Mouse (Mus musculus) lung, postnatal 4 days (tissue): Measurements from ENCODE around the gene Arntl2.

ENCODE experiments used
- DNase-seq, 2 experiments: peaks; one replicate each; pipeline ENCODE4 v3.0.0; 2021

Arntl2 gene

GRCm38 (mm10) chr6:146793527-146793926 lies 2.3 kb upstream of the Arntl2 start:
- DNase-seq = no peak

GRCm38 (mm10) chr6:146795166-146795923 lies 510 bp upstream of the Arntl2 start:
- no peak for DNase-seq

DNA sequence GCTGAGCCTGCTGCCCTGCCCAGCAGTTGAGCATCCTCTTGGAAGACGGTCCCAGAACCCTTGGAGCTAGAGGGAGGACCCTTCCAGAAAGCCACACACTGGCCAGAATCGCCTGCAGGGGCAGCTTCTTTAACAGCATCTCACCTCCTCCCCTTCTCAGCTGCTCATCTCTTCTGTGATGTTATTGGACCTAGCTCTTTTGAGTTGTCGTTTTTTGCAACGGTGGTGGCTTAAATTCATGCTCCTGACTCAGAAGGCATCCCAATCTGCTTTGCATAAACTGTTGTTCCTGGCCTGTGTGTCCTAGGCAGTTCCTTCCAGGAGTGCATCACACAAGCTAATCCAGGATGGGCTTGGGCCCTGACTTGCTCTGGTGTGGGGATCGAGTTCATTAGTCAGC lies 1.6 kb downstream of the Arntl2 start:
- DNase-seq = no peak

- no peak for DNase-seq
These were observed 14.1 kb downstream of the Arntl2 start for GRCm38 (mm10) chr6:146809991-146810390.

GRCm38 (mm10) chr6:146813007-146813406 lies 17.2 kb downstream of the Arntl2 start:
- DNase-seq = no peak

DNA sequence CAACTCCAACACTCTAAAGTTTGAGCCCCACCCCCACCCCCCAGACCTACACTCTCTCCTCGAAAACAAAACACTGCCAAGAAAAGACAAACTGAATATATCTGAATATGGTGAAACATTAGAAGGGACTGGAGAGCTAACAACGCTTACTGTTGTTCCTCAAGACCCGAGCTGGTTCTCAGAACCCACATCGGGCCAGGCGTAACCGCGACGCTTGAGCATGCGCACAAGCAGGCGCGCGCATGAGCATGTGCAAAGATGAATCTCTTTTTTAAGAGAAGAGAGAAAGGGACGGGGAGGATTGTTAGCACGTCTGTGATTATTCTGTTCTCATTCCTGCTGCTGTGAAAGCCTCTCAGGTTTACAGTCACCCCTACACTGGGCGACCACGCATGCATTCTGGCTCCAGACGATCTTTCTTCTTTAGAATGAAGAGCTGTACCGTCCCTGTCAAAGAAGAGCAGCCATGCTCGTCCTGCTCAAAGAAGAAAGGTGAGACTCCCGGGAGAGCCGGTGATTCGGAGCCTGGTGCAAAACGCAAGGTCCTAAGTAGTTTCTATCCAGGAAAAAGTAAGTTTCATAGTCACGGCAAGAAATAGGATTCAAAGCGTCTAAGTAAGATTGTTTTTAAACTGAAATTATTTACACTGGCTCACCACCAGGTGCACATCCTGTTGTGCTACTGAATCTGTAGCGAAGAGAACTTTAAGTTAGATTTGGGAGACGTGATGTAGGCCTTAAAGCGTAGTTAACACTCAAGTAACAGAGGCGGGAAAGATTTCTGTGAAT lies 24.5 kb downstream of the Arntl2 start:
- no peak for DNase-seq

GRCm38 (mm10) chr6:146821958-146822357 lies 26.1 kb downstream of the Arntl2 start:
- DNase-seq = peak in 1 of 2 experiments; percentile 27

DNA sequence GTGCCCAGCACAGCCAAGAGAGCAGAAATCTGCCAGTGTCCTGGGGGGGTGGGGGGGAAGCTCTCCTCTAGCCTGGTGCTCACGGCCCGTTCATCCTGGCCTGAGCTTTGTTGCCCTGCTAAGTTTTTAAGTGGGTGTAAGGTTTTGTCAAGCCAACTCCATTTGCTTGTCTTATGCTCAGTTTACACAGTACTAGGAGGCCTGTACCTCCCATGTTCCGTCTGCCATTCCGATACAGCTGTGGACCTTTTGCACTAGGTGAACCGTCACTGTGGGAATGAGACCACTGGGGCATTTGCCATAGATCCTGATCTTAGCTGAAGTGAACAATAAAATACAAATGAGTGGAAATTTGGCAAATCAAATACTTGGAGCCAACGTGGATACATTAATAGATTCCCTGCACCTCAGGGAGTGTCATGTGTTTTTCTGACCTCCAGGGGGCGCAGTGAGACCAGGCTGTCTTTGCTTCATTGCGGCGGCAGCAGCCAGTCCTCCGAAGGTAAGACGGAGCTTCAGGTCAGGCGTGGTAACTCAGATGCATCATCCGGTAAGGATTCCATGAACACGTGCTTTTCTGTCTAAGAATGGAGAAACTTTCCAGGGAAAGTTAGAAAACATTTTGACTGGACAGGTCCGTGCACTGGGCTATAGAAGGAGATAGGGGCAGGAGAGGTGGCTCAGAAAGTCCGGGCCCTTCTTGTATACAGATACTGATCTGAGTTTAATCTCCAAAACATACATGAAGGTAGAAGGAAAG lies 29.1 kb downstream of the Arntl2 start:
- DNase-seq = peak; percentile 49 to 71

- no peak for DNase-seq
These were observed 29.6 kb downstream of the Arntl2 start for GRCm38 (mm10) chr6:146825487-146825773.

DNA sequence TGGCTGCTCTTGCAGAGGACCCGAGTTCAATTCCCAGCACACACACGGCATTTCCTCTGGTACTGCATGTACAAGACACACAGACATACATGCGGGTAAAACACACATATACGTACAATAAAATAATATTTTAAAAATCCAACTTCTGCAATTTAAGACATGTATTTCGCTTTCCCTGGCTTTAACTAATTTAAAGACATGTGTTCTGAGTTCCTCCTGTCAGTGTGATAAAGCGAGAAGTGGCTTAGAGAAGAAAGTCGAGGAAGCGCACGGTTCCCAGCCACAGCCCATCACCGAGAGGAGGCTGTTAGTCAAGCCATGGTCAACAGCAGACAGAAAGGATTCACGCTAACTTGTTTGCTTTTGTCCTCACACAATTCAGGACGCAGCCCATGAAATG lies 35.5 kb downstream of the Arntl2 start:
- DNase-seq = no peak

DNA sequence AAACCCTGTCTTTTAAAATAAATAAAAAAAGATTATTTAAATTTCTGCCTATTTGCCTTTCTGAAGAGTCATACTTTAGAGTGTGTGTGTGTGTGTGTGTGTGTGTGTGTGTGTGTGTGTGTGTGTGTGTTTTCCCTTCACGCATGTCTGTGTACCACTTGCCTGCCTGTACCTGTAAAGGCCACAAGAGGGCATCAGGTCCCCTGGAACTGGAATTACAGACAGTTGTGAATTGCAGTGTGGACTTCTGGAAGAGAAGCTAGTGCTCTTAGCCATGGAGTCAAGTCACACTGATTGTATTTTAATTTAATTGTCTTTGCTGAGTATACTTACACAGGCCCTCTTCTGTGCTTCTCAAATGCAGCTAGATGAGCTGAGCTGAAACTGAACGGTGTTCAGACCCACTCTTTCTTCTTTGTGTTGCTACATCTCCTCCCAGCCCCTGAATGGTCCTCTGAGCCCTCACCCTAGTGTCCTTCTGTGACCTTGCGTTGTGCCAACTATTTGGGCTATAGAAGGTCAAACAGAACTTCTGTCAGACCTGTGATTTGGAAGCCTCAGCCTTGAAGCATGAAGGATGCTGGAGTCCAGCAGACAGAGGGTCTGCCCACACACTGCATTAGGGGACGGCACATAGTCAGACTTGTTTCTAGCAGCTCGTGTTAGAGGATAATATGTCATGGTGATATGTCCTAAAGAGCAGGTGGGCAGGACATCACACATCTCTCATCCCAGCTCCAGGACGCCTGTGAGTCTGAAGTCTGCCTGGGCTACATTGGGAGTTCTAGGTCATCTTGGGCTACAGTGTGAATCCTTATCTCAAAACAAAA lies 37.8 kb downstream of the Arntl2 start:
- peak; percentile 56 to 69 for DNase-seq

GRCm38 (mm10) chr6:146834342-146834741 lies 38.5 kb downstream of the Arntl2 start:
- no peak for DNase-seq

- DNase-seq = peak; percentile 19 to 53
These were observed 39.9 kb downstream of the Arntl2 start for GRCm38 (mm10) chr6:146835784-146836183.

- DNase-seq = no peak
These were observed 41.5 kb downstream of the Arntl2 start for GRCm38 (mm10) chr6:146837316-146837715.

DNA sequence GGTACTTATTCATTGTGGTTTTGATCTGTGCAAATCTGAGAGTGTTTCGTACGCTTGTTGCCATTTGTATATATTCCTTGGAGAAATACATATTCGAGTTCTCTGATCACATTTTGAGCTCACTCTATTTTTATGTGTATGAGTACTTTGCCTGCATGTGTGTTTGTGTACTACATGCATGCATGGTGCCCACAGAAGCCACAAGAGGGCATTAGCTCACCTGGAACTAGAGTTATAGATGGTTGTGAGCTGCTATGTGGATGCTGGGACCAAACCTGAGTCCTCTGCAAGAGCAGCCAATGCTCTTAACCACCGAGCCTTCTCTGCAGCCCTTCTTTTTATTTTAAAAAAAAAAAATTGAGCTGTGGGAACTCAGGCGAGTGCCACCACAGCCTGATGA lies 42.5 kb downstream of the Arntl2 start:
- DNase-seq = no peak

DNA sequence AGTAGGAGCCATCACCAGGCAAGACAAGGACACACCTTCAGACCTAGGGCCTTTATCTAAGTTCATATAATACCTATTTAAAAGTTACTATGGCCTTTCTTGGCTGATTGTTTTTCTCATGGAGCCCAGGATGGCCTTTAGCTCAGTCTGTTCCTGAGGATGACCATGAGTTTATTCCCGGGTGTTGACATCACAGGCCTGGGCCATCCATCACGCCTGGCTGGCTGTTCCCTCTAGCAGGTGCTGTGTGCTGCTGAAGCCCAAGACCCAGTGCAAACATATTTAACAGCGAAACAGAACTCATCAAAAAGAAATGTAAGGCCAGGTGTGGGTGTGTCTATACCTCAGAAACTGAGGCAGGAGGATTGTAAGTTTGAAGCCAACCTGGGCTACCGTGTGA lies 43.0 kb downstream of the Arntl2 start:
- no peak for DNase-seq

- no peak for DNase-seq
These were observed 49.0 kb downstream of the Arntl2 start for GRCm38 (mm10) chr6:146844867-146845266.

DNA sequence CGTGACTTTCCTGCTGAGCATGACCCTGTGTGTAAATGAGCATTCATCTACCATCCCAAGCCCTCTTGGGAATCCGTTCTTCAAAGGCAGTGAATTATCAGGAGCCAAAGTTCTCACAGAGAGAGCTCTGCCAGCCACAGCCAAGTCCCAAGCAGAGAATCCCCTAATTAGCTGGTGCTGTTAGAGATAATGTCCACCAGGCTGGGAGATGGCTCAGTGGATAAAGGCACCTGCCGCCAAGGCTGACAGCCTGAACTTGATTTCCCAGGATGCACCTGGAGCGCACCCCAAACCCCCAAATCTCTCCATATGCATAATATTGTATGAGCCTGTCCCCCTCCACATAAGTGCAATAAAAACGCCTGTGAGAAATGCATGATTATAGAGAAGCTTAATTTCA lies 49.5 kb downstream of the Arntl2 start:
- DNase-seq = no peak

DNA sequence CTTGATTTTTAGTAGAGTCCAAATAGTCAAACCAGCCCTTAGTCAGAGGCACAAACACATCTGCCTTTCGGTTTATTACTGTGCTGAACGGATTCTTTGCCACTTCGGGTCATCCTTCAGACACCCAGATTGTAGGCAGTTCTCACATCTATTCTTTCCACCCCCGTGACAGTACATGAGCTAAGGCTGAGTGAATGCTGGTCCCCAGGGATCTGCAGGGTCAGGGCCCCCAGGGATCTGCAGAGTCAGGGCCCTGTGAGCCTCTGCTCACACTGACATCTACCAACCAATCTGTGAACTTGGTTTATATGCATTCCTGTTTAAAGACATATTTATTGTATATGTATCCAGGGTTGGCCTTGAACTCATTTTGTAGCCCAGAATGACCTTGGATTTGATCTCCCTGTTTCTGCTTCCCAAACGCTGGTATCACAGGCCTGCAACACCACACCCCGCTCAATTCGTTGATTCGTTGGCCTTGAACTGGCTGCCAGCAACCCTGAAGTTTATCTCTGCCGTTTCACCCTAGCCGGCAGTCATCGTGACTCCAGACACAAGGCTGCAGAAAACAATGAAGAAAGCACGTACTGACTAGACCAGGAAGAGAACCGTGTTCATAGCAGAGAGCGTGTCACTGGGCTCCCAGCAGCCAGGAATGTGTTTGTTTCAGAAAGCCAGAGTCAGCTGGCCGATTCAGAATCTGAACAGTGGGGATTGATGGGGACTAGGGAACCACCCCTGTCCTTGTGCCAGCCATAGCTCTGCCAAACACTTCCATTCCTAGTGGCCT lies 50.3 kb downstream of the Arntl2 start:
- DNase-seq = peak; percentile 17 to 33

GRCm38 (mm10) chr6:146847402-146847801 lies 51.5 kb downstream of the Arntl2 start:
- no peak for DNase-seq

GRCm38 (mm10) chr6:146848281-146848680 lies 52.4 kb downstream of the Arntl2 start:
- no peak for DNase-seq

- DNase-seq = no peak
These were observed 54.2 kb downstream of the Arntl2 start, which contains the start of gene Smco2 for GRCm38 (mm10) chr6:146850050-146850449. Gene Smco2 (plus strand): TSS chr6:146850104.
